Mouse (Mus musculus) liver, embryonic 14.5 days (tissue): ENCODE measurements around the gene Dnaaf1.

Experiments
- CTCF ChIP-seq: IDR thresholded peaks from 2 replicates; pipeline ENCODE4 v1.5.1; 2016; ENCODE audit warnings: antibody characterized with exemption, low read depth, control low read depth
- EP300 ChIP-seq: IDR thresholded peaks from 2 replicates; pipeline ENCODE4 v1.6.1; 2016; ENCODE audit warnings: antibody characterized with exemption, low read depth

DNA sequence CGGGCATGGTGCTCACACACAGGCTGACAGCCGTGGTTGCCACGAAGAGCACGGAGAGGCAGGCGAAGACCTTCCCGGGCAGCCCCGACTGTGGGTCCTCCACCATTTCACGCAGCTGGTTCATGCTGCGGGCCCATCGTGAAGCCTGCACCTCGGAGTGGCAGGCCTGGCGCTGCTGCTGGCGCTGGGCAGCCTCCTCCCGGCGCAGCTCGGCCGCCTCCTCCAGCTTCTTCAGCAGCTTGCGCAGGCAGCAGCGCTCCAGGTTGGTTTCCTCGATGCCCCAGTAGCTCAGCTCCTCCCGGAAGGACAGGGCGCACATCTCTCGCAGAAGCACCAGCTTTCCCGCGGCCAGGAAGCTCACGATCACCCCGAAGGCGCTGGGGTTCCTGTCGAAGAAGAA, 57.9 kb downstream of the Dnaaf1 start:
- TF ChIP-seq CTCF (no peak), EP300 (no peak)
